Mouse (Mus musculus) neural tube, embryonic 15.5 days (tissue): ENCODE measurements around the gene BC029722. TPM values are rescaled to one million over a fixed set of nuclear protein-coding genes. Genes with fewer than 3 reads are reported as not detected.

Experiments
- ATAC-seq: fragments of 200-750 bp; cut with Nextera tagmentation; 2 replicates; pipeline ENCODE4 v1.8.0; 2017; ENCODE audit warnings: mild to moderate bottlenecking, moderate TSS enrichment, moderate library complexity; ENCODE audit not compliant: low FRiP score
- H3K27ac ChIP-seq: fragments of 300-500 bp; sonication (generic); replicated peaks from 2 replicates; pipeline ENCODE4 v1.5.1; 2015; ENCODE audit warnings: mild to moderate bottlenecking, inconsistent platforms
- H3K27me3 ChIP-seq: fragments of 300-500 bp; sonication (generic); replicated peaks from 2 replicates; pipeline ENCODE4 v1.6.1; 2015; ENCODE audit warnings: inconsistent platforms
- H3K36me3 ChIP-seq: fragments of 300-500 bp; sonication (generic); 2 replicates; pipeline ENCODE4 v1.6.1; 2015; ENCODE audit warnings: inconsistent platforms
- H3K4me1 ChIP-seq: fragments of 300-500 bp; sonication (generic); 2 replicates; pipeline ENCODE4 v1.6.1; 2015; ENCODE audit warnings: inconsistent platforms
- H3K4me2 ChIP-seq: fragments of 300-500 bp; sonication (generic); 2 replicates; pipeline ENCODE4 v1.6.1; 2015; ENCODE audit warnings: inconsistent platforms, mild to moderate bottlenecking, moderate library complexity
- H3K4me3 ChIP-seq: fragments of 300-500 bp; sonication (generic); replicated peaks from 2 replicates; pipeline ENCODE4 v1.5.1; 2015; ENCODE audit warnings: mild to moderate bottlenecking, inconsistent platforms
- H3K9ac ChIP-seq: fragments of 300-500 bp; sonication (generic); replicated peaks from 2 replicates; pipeline ENCODE4 v1.6.1; 2015; ENCODE audit warnings: mild to moderate bottlenecking, inconsistent platforms
- H3K9me3 ChIP-seq: fragments of 300-500 bp; sonication (generic); replicated peaks from 2 replicates; pipeline ENCODE4 v1.6.1; 2016; ENCODE audit warnings: inconsistent platforms
- WGBS: fragments of 180-500 bp; shearing (Covaris S2); methylation state at CpG from one replicate; pipeline ENCODE4 v1.1.7; 2015; ENCODE audit warnings: mixed read lengths; 5-methylcytosine and 5-hydroxymethylcytosine counted together
- polyA plus RNA-seq: library from polyadenylated mRNA; unstranded; fragments of >200 nt; fragmentation: Nextera tagmentation; extraction: Ambion mirVana; gene quantifications from 2 replicates; pipeline ENCODE4 v1.2.1, GENCODE M21; 2015

The BC029722 gene
- polyA plus RNA-seq, 1 experiment from 2014 or later, result 45.3 TPM

- Histone ChIP-seq H3K9ac (peak overlapping the region; percentile 77), H3K27me3 (no peaks in the 10 kb centered on the region), H3K9me3 (no peaks in the 10 kb centered on the region), H3K36me3 (peaks cover 45% of the 10 kb centered on the region), H3K27ac (peak overlapping the region; percentile 88; the same call in 1 of the 2 replicates), H3K4me2 (peak overlapping the region; percentile 81), H3K4me3 (peak overlapping the region; percentile 54), H3K4me1 (peaks cover 29% of the 10 kb centered on the region)
- no peak for ATAC-seq
- 79% methylated on average over 10 of the region's 10 CpGs for WGBS
These were observed 1.7 kb downstream of the BC029722 start for GRCm38 (mm10) chr2:155817301-155818245.

GRCm38 (mm10) chr2:155816179-155816578 lies 3.0 kb downstream of the BC029722 start:
- H3K4me2 ChIP-seq, result no peak overlapping the region
- H3K27me3 ChIP-seq, result no peaks in the 10 kb centered on the region
- no peaks in the 10 kb centered on the region for H3K9me3 ChIP-seq
- H3K36me3 ChIP-seq, result peaks cover 38% of the 10 kb centered on the region
- 91% methylated on average over 1 of the region's 1 CpGs for WGBS
- no peak for ATAC-seq
- H3K9ac ChIP-seq, result no peak overlapping the region
- peaks cover 29% of the 10 kb centered on the region for H3K4me1 ChIP-seq
- H3K27ac ChIP-seq, result no peak overlapping the region
- H3K4me3 ChIP-seq, result no peak overlapping the region

DNA sequence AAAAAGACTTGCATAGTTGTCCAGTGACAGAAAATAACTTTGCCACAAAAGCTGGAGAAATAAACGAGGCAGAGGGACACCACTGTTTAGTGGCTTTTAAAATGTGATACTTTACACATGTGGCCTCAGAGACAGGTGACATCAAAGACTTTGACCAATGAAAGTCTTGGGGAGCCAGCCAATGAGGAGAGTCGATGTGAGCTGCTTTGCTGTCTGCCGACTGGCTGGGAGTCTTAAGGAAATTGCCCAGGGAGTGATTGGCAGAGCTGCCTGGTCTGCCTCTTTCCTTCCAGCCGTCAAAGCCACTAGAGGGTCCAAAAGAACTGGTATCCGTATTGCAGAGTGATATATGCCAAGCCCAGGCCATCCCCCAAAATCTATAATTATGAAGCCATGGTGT lies 4.4 kb downstream of the BC029722 start:
- peaks cover 38% of the 10 kb centered on the region; the same call in 1 of the 2 replicates for H3K36me3 ChIP-seq
- WGBS, result 14% methylated on average over 5 of the region's 5 CpGs
- no peak overlapping the region for H3K4me2 ChIP-seq

DNA sequence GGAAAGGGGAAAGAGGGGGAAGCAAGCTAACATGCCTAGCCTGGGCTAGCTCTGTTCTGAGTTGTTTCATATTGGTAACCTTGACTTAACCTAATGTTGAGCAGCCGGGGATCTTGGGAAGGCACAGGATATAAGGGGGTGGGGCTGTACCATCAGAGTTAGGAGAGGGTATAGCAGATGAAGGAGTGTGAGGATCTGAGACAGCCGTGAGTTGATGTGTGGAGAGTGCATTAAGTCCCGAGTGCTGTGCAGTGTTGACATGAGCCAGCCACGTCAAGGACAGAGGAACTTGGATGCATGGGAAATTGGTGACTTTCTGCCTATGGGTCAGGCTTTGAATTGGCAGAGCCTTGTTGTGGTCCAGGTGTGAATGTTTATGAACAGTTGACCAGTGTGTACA lies 6.6 kb downstream of the BC029722 start:
- H3K4me3 ChIP-seq, result no peak overlapping the region
- H3K4me2 ChIP-seq, result no peak overlapping the region
- H3K9ac ChIP-seq, result no peak overlapping the region
- H3K27ac ChIP-seq, result no peak overlapping the region
- no peaks in the 10 kb centered on the region for H3K9me3 ChIP-seq
- H3K27me3 ChIP-seq, result no peaks in the 10 kb centered on the region
- H3K4me1 ChIP-seq, result peaks cover 6% of the 10 kb centered on the region
- WGBS, result 89% methylated on average over 4 of the region's 4 CpGs
- ATAC-seq, result no peak
- H3K36me3 ChIP-seq, result peaks cover 37% of the 10 kb centered on the region; the same call in 1 of the 2 replicates

More for the DNA sequence above, 4.4 kb downstream of the BC029722 start:
- Histone ChIP-seq H3K4me3 (no peak overlapping the region), H3K9me3 (no peaks in the 10 kb centered on the region), H3K27me3 (no peaks in the 10 kb centered on the region), H3K9ac (no peak overlapping the region), H3K27ac (no peak overlapping the region), H3K4me1 (peaks cover 26% of the 10 kb centered on the region)
- no peak for ATAC-seq

GRCm38 (mm10) chr2:155811821-155812396 lies 7.3 kb downstream of the BC029722 start:
- H3K36me3 ChIP-seq, result peaks cover 33% of the 10 kb centered on the region; the same call in 1 of the 2 replicates
- no peaks in the 10 kb centered on the region for H3K9me3 ChIP-seq
- WGBS, result 37% methylated on average over 16 of the region's 16 CpGs
- no peak overlapping the region for H3K4me2 ChIP-seq
- H3K4me1 ChIP-seq, result no peaks in the 10 kb centered on the region
- no peaks in the 10 kb centered on the region for H3K27me3 ChIP-seq
- no peak overlapping the region for H3K4me3 ChIP-seq
- H3K27ac ChIP-seq, result no peak overlapping the region
- no peak overlapping the region for H3K9ac ChIP-seq
- ATAC-seq, result no peak

- no peaks in the 10 kb centered on the region for H3K4me1 ChIP-seq
- H3K4me2 ChIP-seq, result no peak overlapping the region
- H3K36me3 ChIP-seq, result peaks cover 19% of the 10 kb centered on the region; the same call in 1 of the 2 replicates
- 91% methylated on average over 4 of the region's 4 CpGs for WGBS
- H3K9ac ChIP-seq, result no peak overlapping the region
- no peaks in the 10 kb centered on the region for H3K27me3 ChIP-seq
- no peaks in the 10 kb centered on the region for H3K9me3 ChIP-seq
- ATAC-seq, result no peak
- H3K4me3 ChIP-seq, result no peak overlapping the region
- H3K27ac ChIP-seq, result no peak overlapping the region
These were observed 9.6 kb downstream of the BC029722 start for GRCm38 (mm10) chr2:155809620-155810019.

- Histone ChIP-seq H3K27ac (no peak overlapping the region), H3K27me3 (no peaks in the 10 kb centered on the region), H3K4me2 (no peak overlapping the region), H3K4me1 (no peaks in the 10 kb centered on the region), H3K9me3 (no peaks in the 10 kb centered on the region), H3K4me3 (no peak overlapping the region), H3K36me3 (peaks cover 16% of the 10 kb centered on the region; the same call in 1 of the 2 replicates), H3K9ac (no peak overlapping the region)
- WGBS, result 32% methylated on average over 4 of the region's 4 CpGs
- ATAC-seq, result no peak
These were observed 11.8 kb downstream of the BC029722 start for GRCm38 (mm10) chr2:155807408-155807807.

- 76% methylated on average over 5 of the region's 5 CpGs for WGBS
- H3K36me3 ChIP-seq, result peaks cover 20% of the 10 kb centered on the region
- H3K4me1 ChIP-seq, result no peaks in the 10 kb centered on the region
- no peak overlapping the region for H3K4me3 ChIP-seq
- H3K9me3 ChIP-seq, result no peaks in the 10 kb centered on the region
- H3K27ac ChIP-seq, result no peak overlapping the region
- no peak for ATAC-seq
- H3K9ac ChIP-seq, result no peak overlapping the region
- H3K27me3 ChIP-seq, result no peaks in the 10 kb centered on the region
- no peak overlapping the region for H3K4me2 ChIP-seq
These were observed 12.7 kb downstream of the BC029722 start for GRCm38 (mm10) chr2:155806548-155806947.

DNA sequence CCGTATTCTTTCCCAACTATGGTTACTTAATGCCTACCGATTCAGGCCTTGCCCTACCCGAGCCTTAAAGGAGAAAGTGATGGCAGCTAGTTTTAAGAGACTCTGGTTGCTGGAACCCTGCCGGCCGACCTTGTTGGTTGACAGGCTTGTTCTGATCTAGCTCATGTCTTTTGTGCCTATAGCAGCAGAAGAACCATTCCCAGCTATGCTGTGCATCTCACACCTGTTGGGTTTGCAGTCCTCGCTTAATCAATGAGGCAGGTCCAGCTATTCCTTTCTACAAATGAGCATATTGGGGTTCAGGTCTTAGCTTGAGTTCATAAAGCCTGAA lies 13.3 kb downstream of the BC029722 start:
- WGBS, result 91% methylated on average over 6 of the region's 6 CpGs
- Histone ChIP-seq H3K4me2 (no peak overlapping the region), H3K4me3 (no peak overlapping the region), H3K9ac (no peak overlapping the region), H3K36me3 (peaks cover 25% of the 10 kb centered on the region), H3K27ac (no peak overlapping the region), H3K27me3 (no peaks in the 10 kb centered on the region), H3K9me3 (no peaks in the 10 kb centered on the region), H3K4me1 (no peaks in the 10 kb centered on the region)
- ATAC-seq, result no peak

- H3K4me3 ChIP-seq, result no peak overlapping the region
- H3K9ac ChIP-seq, result no peak overlapping the region
- no peak overlapping the region for H3K27ac ChIP-seq
- H3K36me3 ChIP-seq, result peaks cover 24% of the 10 kb centered on the region
- ATAC-seq, result no peak
- no peaks in the 10 kb centered on the region for H3K9me3 ChIP-seq
- H3K4me2 ChIP-seq, result no peak overlapping the region
- no peaks in the 10 kb centered on the region for H3K27me3 ChIP-seq
- WGBS, result 61% methylated on average over 6 of the region's 6 CpGs
- no peaks in the 10 kb centered on the region for H3K4me1 ChIP-seq
These were observed 13.8 kb downstream of the BC029722 start for GRCm38 (mm10) chr2:155805231-155805924.

DNA sequence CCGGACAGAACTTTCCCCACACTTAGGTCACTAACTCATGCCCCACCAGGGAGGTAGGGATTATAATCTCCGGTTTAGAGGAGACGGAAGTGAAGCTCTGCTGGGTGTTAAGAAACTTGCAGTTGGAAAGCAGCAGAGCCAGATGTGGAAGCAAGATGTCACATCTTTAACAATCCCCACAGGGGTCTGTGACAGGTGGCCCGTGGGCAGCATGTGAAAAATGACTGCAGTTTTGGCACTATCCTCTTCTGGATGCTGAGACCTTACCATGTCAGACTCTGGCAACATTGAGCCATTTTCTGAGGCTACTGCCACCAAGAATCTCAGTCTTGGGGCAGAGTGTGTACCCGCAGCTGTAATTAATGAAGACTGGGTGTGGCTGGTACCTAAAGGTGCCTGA lies 15.2 kb downstream of the BC029722 start:
- Histone ChIP-seq H3K27ac (no peak overlapping the region), H3K4me3 (no peak overlapping the region), H3K36me3 (peaks cover 36% of the 10 kb centered on the region), H3K4me1 (no peaks in the 10 kb centered on the region), H3K4me2 (no peak overlapping the region), H3K9ac (no peak overlapping the region), H3K9me3 (no peaks in the 10 kb centered on the region), H3K27me3 (no peaks in the 10 kb centered on the region)
- no peak for ATAC-seq
- WGBS, result 72% methylated on average over 5 of the region's 5 CpGs
